Mouse (Mus musculus): ENCODE measurements around the gene Zfp385b.

Zfp385b gene

GRCm38 (mm10) chr2:77526803-77527202 lies 292.6 kb downstream of the Zfp385b start:
- in situ Hi-C loops (cut with MboI; ENCODE audit: low sequenced_read_pairs), result no loop called here

- in situ Hi-C loops (cut with MboI; ENCODE audit: low sequenced_read_pairs), result no loop called here
These were observed 293.1 kb downstream of the Zfp385b start for GRCm38 (mm10) chr2:77526301-77526700.

GRCm38 (mm10) chr2:77522223-77522622 lies 297.2 kb downstream of the Zfp385b start:
- in situ Hi-C loops (cut with MboI; ENCODE audit: low sequenced_read_pairs), result no loop called here

- in situ Hi-C loops (cut with MboI; ENCODE audit: low sequenced_read_pairs), result no loop called here
These were observed 300.1 kb downstream of the Zfp385b start for GRCm38 (mm10) chr2:77519341-77519740.

GRCm38 (mm10) chr2:77518693-77519092 lies 300.7 kb downstream of the Zfp385b start:
- in situ Hi-C loops (cut with MboI; ENCODE audit: low sequenced_read_pairs), result no loop called here

- in situ Hi-C loops (cut with MboI; ENCODE audit: low sequenced_read_pairs), result no loop called here
These were observed 302.8 kb downstream of the Zfp385b start for GRCm38 (mm10) chr2:77516606-77517005.

GRCm38 (mm10) chr2:77515654-77516053 lies 303.8 kb downstream of the Zfp385b start:
- in situ Hi-C loops (cut with MboI; ENCODE audit: low sequenced_read_pairs), result no loop called here

- in situ Hi-C loops (cut with MboI; ENCODE audit: low sequenced_read_pairs), result no loop called here
These were observed 304.4 kb downstream of the Zfp385b start for GRCm38 (mm10) chr2:77515011-77515410.

GRCm38 (mm10) chr2:77514476-77514875 lies 305.0 kb downstream of the Zfp385b start:
- in situ Hi-C loops (cut with MboI; ENCODE audit: low sequenced_read_pairs), result no loop called here

GRCm38 (mm10) chr2:77508731-77509130 lies 310.7 kb downstream of the Zfp385b start:
- in situ Hi-C loops (cut with MboI; ENCODE audit: low sequenced_read_pairs), result no loop called here

GRCm38 (mm10) chr2:77506308-77506707 lies 313.1 kb downstream of the Zfp385b start:
- in situ Hi-C loops (cut with MboI; ENCODE audit: low sequenced_read_pairs), result no loop called here

- in situ Hi-C loops (cut with MboI; ENCODE audit: low sequenced_read_pairs), result no loop called here
These were observed 313.8 kb downstream of the Zfp385b start for GRCm38 (mm10) chr2:77505614-77506013.

- in situ Hi-C loops (cut with MboI; ENCODE audit: low sequenced_read_pairs), result no loop called here
These were observed 315.6 kb downstream of the Zfp385b start for GRCm38 (mm10) chr2:77503674-77504351.

GRCm38 (mm10) chr2:77503217-77503616 lies 316.2 kb downstream of the Zfp385b start:
- in situ Hi-C loops (cut with MboI; ENCODE audit: low sequenced_read_pairs), result no loop called here

GRCm38 (mm10) chr2:77502458-77502857 lies 317.0 kb downstream of the Zfp385b start:
- in situ Hi-C loops (cut with MboI; ENCODE audit: low sequenced_read_pairs), result no loop called here

GRCm38 (mm10) chr2:77500480-77500879 lies 319.0 kb downstream of the Zfp385b start:
- in situ Hi-C loops (cut with MboI; ENCODE audit: low sequenced_read_pairs), result no loop called here

GRCm38 (mm10) chr2:77498379-77498778 lies 321.1 kb downstream of the Zfp385b start:
- in situ Hi-C loops (cut with MboI; ENCODE audit: low sequenced_read_pairs), result no loop called here

GRCm38 (mm10) chr2:77497942-77498341 lies 321.5 kb downstream of the Zfp385b start:
- in situ Hi-C loops (cut with MboI; ENCODE audit: low sequenced_read_pairs), result no loop called here

GRCm38 (mm10) chr2:77496071-77496470 lies 323.4 kb downstream of the Zfp385b start:
- in situ Hi-C loops (cut with MboI; ENCODE audit: low sequenced_read_pairs), result no loop called here

GRCm38 (mm10) chr2:77495344-77495743 lies 324.1 kb downstream of the Zfp385b start:
- in situ Hi-C loops (cut with MboI; ENCODE audit: low sequenced_read_pairs), result no loop called here

GRCm38 (mm10) chr2:77493695-77494094 lies 325.7 kb downstream of the Zfp385b start:
- in situ Hi-C loops (cut with MboI; ENCODE audit: low sequenced_read_pairs), result no loop called here

GRCm38 (mm10) chr2:77487151-77487550 lies 332.3 kb downstream of the Zfp385b start:
- in situ Hi-C loops (cut with MboI; ENCODE audit: low sequenced_read_pairs), result no loop called here

GRCm38 (mm10) chr2:77481274-77481673 lies 338.2 kb downstream of the Zfp385b start:
- in situ Hi-C loops (cut with MboI; ENCODE audit: low sequenced_read_pairs), result no loop called here

Measured in CH12F3 (cell line).